Mouse (Mus musculus): ENCODE data around the gene Tyw1. TPM values are rescaled to one million over a fixed set of nuclear protein-coding genes. Genes with fewer than 3 reads are reported as not detected.
A peak's percentile ranks its signal among the peaks of the same experiment; 100 is the strongest.

Tyw1 gene
- polyA plus RNA-seq (2016; fragmentation: Nextera tagmentation; extraction: Ambion mirVana) = 27.7 and 29.5 TPM in 2 replicates

GRCm38 (mm10) chr5:130255017-130255720 lies at the start of gene Tyw1, which contains the start of gene Sbds:
Gene Tyw1 (plus strand): TSS chr5:130255619.
Gene Sbds (minus strand): TSS chr5:130255530.
- no peaks in the 10 kb centered on the region for H3K9me3 ChIP-seq
- peak within 1 kb of the TSS; percentile 66 for H3K4me2 ChIP-seq (replicated peaks)
- under 1% methylated on average over 52 of the region's 52 CpGs for WGBS
- H3K4me3 ChIP-seq = peak within 1 kb of the TSS; percentile 62
- H3K9ac ChIP-seq = peak within 1 kb of the TSS; percentile 78
- H3K27me3 ChIP-seq (replicated peaks) = no peaks in the 10 kb centered on the region
- H3K4me1 ChIP-seq = peaks cover 13% of the 10 kb centered on the region; the same call in 1 of the 2 replicates
- ATAC-seq (ENCODE audit: low FRiP score, low read depth) = peak; percentile 81
- no peak within 1 kb of the TSS for H3K27ac ChIP-seq
- peaks cover 30% of the 10 kb centered on the region for H3K36me3 ChIP-seq

DNA sequence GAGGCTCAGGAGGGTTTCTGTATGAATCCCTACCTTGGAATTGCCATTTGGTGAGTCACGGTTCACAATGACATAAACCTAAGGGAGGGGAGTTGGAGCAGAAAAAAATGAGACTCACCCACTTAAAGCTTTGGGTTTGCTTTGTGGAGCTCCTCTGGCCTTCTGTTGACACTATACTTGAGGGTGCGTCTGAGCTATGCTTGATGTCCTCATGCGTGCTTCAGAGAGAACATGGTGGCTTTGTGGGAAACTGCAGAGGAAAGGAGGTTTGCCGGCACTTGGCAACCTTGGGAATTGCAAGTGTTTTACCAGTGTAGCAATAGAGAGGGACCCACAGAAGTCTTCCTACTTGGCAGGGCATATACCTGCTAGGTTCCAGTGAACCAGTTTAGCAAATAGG lies 48.1 kb upstream of the Tyw1 start:
- H3K4me3 ChIP-seq = no peak overlapping the region
- no peak overlapping the region for H3K9ac ChIP-seq
- H3K9me3 ChIP-seq = no peaks in the 10 kb centered on the region
- ATAC-seq (ENCODE audit: low FRiP score, low read depth) = no peak
- H3K27me3 ChIP-seq (replicated peaks) = no peaks in the 10 kb centered on the region
- WGBS = 91% methylated on average over 4 of the region's 4 CpGs
- no peak overlapping the region for H3K27ac ChIP-seq
- peaks cover 52% of the 10 kb centered on the region for H3K36me3 ChIP-seq
- no peaks in the 10 kb centered on the region for H3K4me1 ChIP-seq
- H3K4me2 ChIP-seq (replicated peaks) = no peak overlapping the region

DNA sequence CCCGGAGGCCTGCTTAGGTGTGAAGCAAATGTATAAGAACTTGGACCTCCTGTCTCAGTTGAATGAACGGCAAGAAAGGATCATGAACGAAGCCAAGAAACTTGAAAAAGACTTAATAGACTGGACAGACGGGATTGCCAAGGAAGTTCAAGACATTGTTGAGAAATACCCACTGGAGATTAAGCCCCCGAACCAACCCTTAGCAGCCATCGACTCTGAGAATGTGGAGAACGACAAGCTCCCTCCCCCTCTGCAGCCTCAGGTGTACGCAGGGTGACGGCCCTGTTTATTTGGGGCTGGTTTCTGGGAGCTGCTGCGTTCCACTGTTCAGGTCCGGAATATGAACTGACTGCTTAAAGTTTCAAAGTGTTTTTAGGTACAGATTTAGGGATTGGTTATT lies 42.5 kb upstream of the Tyw1 start:
- Histone ChIP-seq H3K4me3 (no peak overlapping the region), H3K9me3 (no peaks in the 10 kb centered on the region), H3K9ac (no peak overlapping the region), H3K27me3 (replicated peaks) (no peaks in the 10 kb centered on the region), H3K36me3 (peaks cover 56% of the 10 kb centered on the region), H3K4me1 (no peaks in the 10 kb centered on the region), H3K4me2 (replicated peaks) (no peak overlapping the region), H3K27ac (no peak overlapping the region)
- no peak for ATAC-seq (ENCODE audit: low FRiP score, low read depth)
- WGBS = 93% methylated on average over 11 of the region's 11 CpGs

- Histone ChIP-seq H3K9me3 (no peaks in the 10 kb centered on the region), H3K4me3 (no peak within 1 kb of the TSS), H3K4me2 (replicated peaks) (no peak within 1 kb of the TSS), H3K9ac (no peak within 1 kb of the TSS), H3K27me3 (replicated peaks) (no peaks in the 10 kb centered on the region), H3K4me1 (no peaks in the 10 kb centered on the region), H3K27ac (no peak within 1 kb of the TSS), H3K36me3 (peaks cover 20% of the 10 kb centered on the region)
- 85% methylated on average over 7 of the region's 7 CpGs for WGBS
- ATAC-seq (ENCODE audit: low FRiP score, low read depth) = no peak
These were observed 38.6 kb upstream of the Tyw1 start, which contains the start of gene Tmem248 for GRCm38 (mm10) chr5:130216781-130217180. Gene Tmem248 (plus strand): TSS chr5:130217081.

GRCm38 (mm10) chr5:130217406-130217805 lies 38.0 kb upstream of the Tyw1 start:
- H3K9me3 ChIP-seq = no peaks in the 10 kb centered on the region
- ATAC-seq (ENCODE audit: low FRiP score, low read depth) = no peak

DNA sequence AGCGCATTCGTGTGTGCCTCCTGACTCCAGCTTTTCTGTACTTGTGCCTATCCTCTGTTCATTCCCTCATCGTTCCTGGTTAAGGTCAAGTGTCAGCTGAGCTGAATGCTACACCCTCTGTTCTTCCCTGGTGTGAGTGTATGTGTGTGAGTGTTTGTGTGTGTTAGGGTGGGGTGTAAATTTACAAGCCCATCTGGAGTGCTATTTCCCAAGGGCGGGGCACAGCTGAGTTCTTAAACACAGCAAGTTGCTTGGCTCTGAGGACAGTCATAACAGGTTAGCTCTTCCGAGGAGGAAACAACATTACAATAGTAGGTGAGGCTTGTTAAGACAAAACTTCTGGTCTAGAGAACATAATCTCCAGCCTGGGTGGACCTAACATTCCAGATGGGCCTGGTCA lies 37.1 kb upstream of the Tyw1 start:
- 92% methylated on average over 5 of the region's 5 CpGs for WGBS
- H3K9ac ChIP-seq = no peak overlapping the region
- H3K4me2 ChIP-seq (replicated peaks) = no peak overlapping the region
- ATAC-seq (ENCODE audit: low FRiP score, low read depth) = no peak
- H3K4me1 ChIP-seq = peaks cover 5% of the 10 kb centered on the region
- peaks cover 6% of the 10 kb centered on the region for H3K36me3 ChIP-seq
- no peak overlapping the region for H3K27ac ChIP-seq
- no peak overlapping the region for H3K4me3 ChIP-seq
- no peaks in the 10 kb centered on the region for H3K9me3 ChIP-seq
- H3K27me3 ChIP-seq (replicated peaks) = no peaks in the 10 kb centered on the region

More at GRCm38 (mm10) chr5:130217406-130217805, 38.0 kb upstream of the Tyw1 start:
- no peak overlapping the region for H3K9ac ChIP-seq
- H3K36me3 ChIP-seq = peaks cover 15% of the 10 kb centered on the region
- no peak overlapping the region for H3K4me3 ChIP-seq
- no peaks in the 10 kb centered on the region for H3K27me3 ChIP-seq (replicated peaks)
- no peak overlapping the region for H3K27ac ChIP-seq
- H3K4me2 ChIP-seq (replicated peaks) = no peak overlapping the region
- H3K4me1 ChIP-seq = no peaks in the 10 kb centered on the region
- WGBS = 96% methylated on average over 4 of the region's 4 CpGs

DNA sequence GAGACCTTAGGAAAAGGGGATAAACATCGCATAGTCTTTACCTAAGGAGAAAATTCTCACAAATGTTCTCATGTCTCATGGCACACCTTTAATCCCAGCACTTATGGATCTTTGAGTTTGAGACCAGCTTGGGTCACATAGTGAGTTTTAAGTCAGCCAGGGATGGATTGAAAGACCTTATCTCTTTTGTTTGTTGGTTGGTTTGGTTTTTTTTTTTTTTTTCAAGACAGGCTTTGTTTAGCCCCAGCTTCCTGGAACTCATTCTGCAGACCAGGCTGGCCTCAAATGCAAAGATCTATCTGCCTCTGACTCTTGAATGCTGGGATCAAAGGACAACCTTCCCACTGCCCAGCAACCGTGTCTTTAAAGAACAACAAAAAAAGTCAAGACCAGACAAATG lies 34.1 kb upstream of the Tyw1 start:
- peak overlapping the region; percentile 99; the same call in 1 of the 2 replicates for H3K4me3 ChIP-seq
- H3K36me3 ChIP-seq = no peaks in the 10 kb centered on the region
- ATAC-seq (ENCODE audit: low FRiP score, low read depth) = no peak
- no peaks in the 10 kb centered on the region for H3K27me3 ChIP-seq (replicated peaks)
- H3K27ac ChIP-seq = no peak overlapping the region
- 52% methylated on average over 2 of the region's 2 CpGs for WGBS
- peaks cover 13% of the 10 kb centered on the region for H3K4me1 ChIP-seq
- H3K9me3 ChIP-seq = no peaks in the 10 kb centered on the region
- H3K4me2 ChIP-seq (replicated peaks) = peak overlapping the region; percentile 70
- H3K9ac ChIP-seq = peak overlapping the region; percentile 98; the same call in 1 of the 2 replicates

DNA sequence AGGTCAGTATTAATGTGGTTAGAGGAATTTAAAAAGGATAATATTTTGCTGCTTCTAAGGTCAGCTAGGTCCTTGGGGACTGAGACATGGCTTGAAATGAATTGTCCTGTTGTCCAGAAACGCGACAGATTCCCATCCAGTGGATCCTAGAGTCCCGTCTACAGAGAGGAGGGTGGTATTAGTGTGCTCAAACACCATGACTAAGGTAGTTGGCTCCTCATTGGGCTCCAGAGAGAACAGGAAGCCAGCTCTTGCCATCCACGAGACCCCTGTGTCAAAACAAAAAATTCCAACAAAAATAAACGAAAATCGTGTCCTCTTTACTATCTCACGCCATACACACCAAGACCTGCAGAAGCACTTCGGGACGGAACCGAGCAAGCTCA lies 33.7 kb upstream of the Tyw1 start:
- ATAC-seq (ENCODE audit: low FRiP score, low read depth) = peak; percentile 63
- H3K27me3 ChIP-seq (replicated peaks) = no peaks in the 10 kb centered on the region
- peak overlapping the region; percentile 98 for H3K9ac ChIP-seq
- H3K36me3 ChIP-seq = no peaks in the 10 kb centered on the region
- H3K4me3 ChIP-seq = peak overlapping the region; percentile 99
- H3K9me3 ChIP-seq = no peaks in the 10 kb centered on the region
- peaks cover 13% of the 10 kb centered on the region for H3K4me1 ChIP-seq
- H3K27ac ChIP-seq = no peak overlapping the region
- 1% methylated on average over 10 of the region's 10 CpGs for WGBS
- H3K4me2 ChIP-seq (replicated peaks) = peak overlapping the region; percentile 70

DNA sequence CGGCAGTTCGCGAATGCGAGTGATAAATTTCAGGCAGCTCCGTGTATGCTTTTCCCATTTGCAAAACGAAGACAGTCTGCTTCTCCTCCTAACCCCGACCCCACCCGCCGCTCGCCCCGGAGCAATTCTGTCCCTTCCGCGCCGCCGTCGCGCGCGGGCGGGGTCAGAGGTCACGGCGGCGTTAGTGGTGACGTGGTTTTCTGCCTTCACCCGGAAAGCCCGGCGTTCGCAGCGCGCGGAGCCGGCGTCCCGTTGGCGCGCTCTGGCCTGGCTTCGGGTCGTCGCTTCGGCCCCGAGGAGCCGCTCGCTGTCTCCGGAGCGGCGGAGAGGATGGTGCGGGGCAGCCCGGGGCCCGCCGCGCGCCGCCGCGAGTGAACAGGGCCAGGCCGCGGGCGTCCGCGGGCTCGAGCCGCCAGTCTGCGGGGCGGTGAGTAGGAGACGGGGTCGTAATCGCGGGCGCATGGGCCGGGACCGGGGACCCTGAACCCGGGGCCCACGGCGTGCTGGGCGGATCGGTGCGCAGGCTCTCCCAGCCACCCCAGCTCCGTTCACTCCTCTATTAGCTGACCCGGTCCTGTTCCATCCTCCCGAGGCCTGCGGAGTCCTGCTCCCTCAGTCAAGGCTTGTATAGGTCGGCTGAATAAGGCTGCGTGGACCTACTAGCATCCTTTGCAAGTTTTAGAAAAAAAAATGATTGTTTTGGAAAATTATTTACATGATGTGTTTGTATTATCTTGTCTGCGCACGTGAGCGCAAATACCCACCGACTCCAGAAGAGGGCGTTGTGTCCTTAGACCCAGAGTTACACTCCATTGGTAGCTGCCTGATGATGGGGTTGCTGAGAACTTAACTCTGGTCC lies 33.0 kb upstream of the Tyw1 start:
- WGBS = under 1% methylated on average over 88 of the region's 88 CpGs
- Histone ChIP-seq H3K9ac (peak overlapping the region; percentile 98), H3K9me3 (no peaks in the 10 kb centered on the region), H3K27me3 (replicated peaks) (no peaks in the 10 kb centered on the region), H3K4me2 (replicated peaks) (peak overlapping the region; percentile 70), H3K27ac (peak overlapping the region; percentile 57; the same call in 1 of the 2 replicates), H3K4me1 (peaks cover 13% of the 10 kb centered on the region), H3K36me3 (no peaks in the 10 kb centered on the region), H3K4me3 (peak overlapping the region; percentile 99)
- ATAC-seq (ENCODE audit: low FRiP score, low read depth) = peak; percentile 87

DNA sequence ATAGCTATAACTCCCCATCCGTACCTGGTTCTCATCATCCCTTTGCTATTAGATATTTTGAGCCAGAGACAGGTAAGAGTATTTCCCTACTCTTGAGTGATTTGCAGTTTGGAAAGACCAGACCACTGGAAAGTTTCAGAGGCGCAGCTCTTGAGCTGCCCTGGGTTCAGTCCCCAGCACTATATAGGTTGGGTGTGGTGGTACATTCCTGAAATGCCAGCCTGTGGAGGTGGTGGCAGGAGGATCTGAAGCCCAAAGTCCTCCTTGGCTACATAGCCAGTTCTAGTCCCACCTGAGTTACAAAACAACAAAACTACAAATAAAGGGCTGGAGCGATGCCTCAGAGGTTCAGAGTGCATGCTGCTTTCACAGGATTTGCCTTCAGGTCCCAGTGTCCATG lies 28.6 kb upstream of the Tyw1 start:
- ATAC-seq (ENCODE audit: low FRiP score, low read depth) = no peak
- 91% methylated on average over 3 of the region's 3 CpGs for WGBS
- Histone ChIP-seq H3K4me3 (no peak overlapping the region), H3K9me3 (no peaks in the 10 kb centered on the region), H3K36me3 (peaks cover 23% of the 10 kb centered on the region), H3K4me2 (replicated peaks) (no peak overlapping the region), H3K27ac (no peak overlapping the region), H3K27me3 (replicated peaks) (no peaks in the 10 kb centered on the region), H3K9ac (no peak overlapping the region), H3K4me1 (peaks cover 13% of the 10 kb centered on the region)

DNA sequence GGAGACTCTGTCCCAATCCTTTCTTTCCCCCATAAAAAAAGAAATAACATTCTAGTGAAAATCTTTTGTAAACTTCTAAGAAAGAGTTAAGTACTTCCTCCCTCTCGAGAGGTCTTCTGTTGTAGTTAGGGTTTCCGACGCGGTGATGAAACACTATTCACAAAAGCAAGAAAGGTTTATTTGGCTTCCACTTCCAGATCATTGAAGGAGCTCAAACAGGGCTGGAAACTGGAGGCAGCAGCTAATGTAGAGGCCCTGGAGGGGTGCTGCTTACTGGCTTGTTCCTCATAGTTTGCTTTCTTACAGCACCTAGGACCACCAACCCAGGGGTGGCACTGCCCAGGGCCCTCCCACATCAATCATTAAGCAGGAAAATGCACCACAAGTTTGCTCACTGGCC lies 27.3 kb upstream of the Tyw1 start:
- Histone ChIP-seq H3K9me3 (no peaks in the 10 kb centered on the region), H3K36me3 (peaks cover 37% of the 10 kb centered on the region), H3K9ac (no peak overlapping the region), H3K27me3 (replicated peaks) (no peaks in the 10 kb centered on the region), H3K4me2 (replicated peaks) (no peak overlapping the region), H3K27ac (no peak overlapping the region), H3K4me3 (no peak overlapping the region), H3K4me1 (peaks cover 9% of the 10 kb centered on the region)
- no peak for ATAC-seq (ENCODE audit: low FRiP score, low read depth)
- WGBS = 82% methylated on average over 4 of the region's 4 CpGs

DNA sequence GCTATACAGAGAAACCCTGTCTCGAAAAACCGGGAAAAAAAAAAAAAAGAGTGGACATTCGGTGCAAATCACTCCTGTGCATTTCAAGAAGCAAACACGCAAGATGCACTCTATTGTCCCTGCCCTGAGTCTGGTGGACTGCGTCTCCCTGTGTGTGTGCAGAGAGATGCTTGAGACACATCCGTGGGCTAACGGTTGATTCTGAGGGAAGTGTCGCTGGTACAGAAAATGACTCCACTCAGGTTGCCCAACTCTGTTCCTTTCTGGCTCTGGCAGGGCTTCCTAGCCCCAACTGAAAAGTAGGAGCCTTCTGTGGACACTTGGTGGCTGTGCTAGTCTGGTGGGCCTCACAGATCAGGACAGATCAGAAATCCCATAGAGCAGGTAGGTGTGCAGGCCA lies 19.1 kb upstream of the Tyw1 start:
- 98% methylated on average over 8 of the region's 8 CpGs for WGBS
- Histone ChIP-seq H3K4me1 (no peaks in the 10 kb centered on the region), H3K4me3 (no peak overlapping the region), H3K27ac (no peak overlapping the region), H3K4me2 (replicated peaks) (no peak overlapping the region), H3K27me3 (replicated peaks) (no peaks in the 10 kb centered on the region), H3K9ac (no peak overlapping the region), H3K36me3 (peaks cover 96% of the 10 kb centered on the region), H3K9me3 (no peaks in the 10 kb centered on the region)
- no peak for ATAC-seq (ENCODE audit: low FRiP score, low read depth)

Measured in neural tube, embryonic 12.5 days (tissue).